Mouse (Mus musculus) forelimb bud, embryonic 11.5 days (tissue): Measurements from ENCODE around the gene Eif4e.
A peak's percentile ranks its signal among the peaks of the same experiment; 100 is the strongest.
"Not testable (repeated sequence)": the region's sequence is repeated elsewhere in the genome, so short reads cannot be mapped to it uniquely, and the experiment has no call there.

ENCODE experiments used
- DNase-seq: peaks from one replicate; pipeline ENCODE4 v3.0.0-alpha.2; 2012; ENCODE audit warnings: low read depth, low spot score

Eif4e gene

GRCm38 (mm10) chr3:138517881-138518280, 8.1 kb upstream of the Eif4e start:
- no peak for DNase-seq

- no peak for DNase-seq
These were observed 6.8 kb upstream of the Eif4e start for GRCm38 (mm10) chr3:138519218-138519617.

- no peak for DNase-seq
These were observed 2.0 kb upstream of the Eif4e start for GRCm38 (mm10) chr3:138523956-138524355.

- DNase-seq = no peak
These were observed 485 bp upstream of the Eif4e start for GRCm38 (mm10) chr3:138525494-138525893.

GRCm38 (mm10) chr3:138526916-138527666, 1.1 kb downstream of the Eif4e start:
- peak; percentile 98 for DNase-seq

- DNase-seq = peak; percentile 63
These were observed 1.8 kb downstream of the Eif4e start for GRCm38 (mm10) chr3:138527667-138528231.

GRCm38 (mm10) chr3:138528265-138528664, 2.3 kb downstream of the Eif4e start:
- peak; percentile 44 for DNase-seq

- DNase-seq = no peak
These were observed 4.8 kb downstream of the Eif4e start for GRCm38 (mm10) chr3:138530578-138531478.

GRCm38 (mm10) chr3:138531479-138532181, 5.7 kb downstream of the Eif4e start:
- DNase-seq = no peak

GRCm38 (mm10) chr3:138532764-138533163, 6.8 kb downstream of the Eif4e start:
- no peak for DNase-seq

GRCm38 (mm10) chr3:138536031-138536430, 10.1 kb downstream of the Eif4e start:
- no peak for DNase-seq

- DNase-seq = no peak
These were observed 16.6 kb downstream of the Eif4e start for GRCm38 (mm10) chr3:138542621-138543020.

GRCm38 (mm10) chr3:138544117-138544516, 18.1 kb downstream of the Eif4e start:
- no peak for DNase-seq

GRCm38 (mm10) chr3:138546678-138547077, 20.7 kb downstream of the Eif4e start:
- DNase-seq = no peak

GRCm38 (mm10) chr3:138549045-138549444, 23.1 kb downstream of the Eif4e start:
- DNase-seq = no peak

- no peak for DNase-seq
These were observed 24.6 kb downstream of the Eif4e start for GRCm38 (mm10) chr3:138550336-138551123.

GRCm38 (mm10) chr3:138555279-138555678, 29.3 kb downstream of the Eif4e start:
- DNase-seq = not testable (repeated sequence)

- DNase-seq = peak; percentile 11
These were observed 32.5 kb downstream of the Eif4e start for GRCm38 (mm10) chr3:138558529-138558928.

GRCm38 (mm10) chr3:138560242-138560641, 34.3 kb downstream of the Eif4e start:
- no peak for DNase-seq

- peak; percentile 43 for DNase-seq
These were observed 34.9 kb downstream of the Eif4e start for GRCm38 (mm10) chr3:138560886-138561285.

- DNase-seq = no peak
These were observed 52.9 kb downstream of the Eif4e start for GRCm38 (mm10) chr3:138578867-138579266.
